Mouse (Mus musculus): ENCODE measurements around the gene Omt2b.

DNA sequence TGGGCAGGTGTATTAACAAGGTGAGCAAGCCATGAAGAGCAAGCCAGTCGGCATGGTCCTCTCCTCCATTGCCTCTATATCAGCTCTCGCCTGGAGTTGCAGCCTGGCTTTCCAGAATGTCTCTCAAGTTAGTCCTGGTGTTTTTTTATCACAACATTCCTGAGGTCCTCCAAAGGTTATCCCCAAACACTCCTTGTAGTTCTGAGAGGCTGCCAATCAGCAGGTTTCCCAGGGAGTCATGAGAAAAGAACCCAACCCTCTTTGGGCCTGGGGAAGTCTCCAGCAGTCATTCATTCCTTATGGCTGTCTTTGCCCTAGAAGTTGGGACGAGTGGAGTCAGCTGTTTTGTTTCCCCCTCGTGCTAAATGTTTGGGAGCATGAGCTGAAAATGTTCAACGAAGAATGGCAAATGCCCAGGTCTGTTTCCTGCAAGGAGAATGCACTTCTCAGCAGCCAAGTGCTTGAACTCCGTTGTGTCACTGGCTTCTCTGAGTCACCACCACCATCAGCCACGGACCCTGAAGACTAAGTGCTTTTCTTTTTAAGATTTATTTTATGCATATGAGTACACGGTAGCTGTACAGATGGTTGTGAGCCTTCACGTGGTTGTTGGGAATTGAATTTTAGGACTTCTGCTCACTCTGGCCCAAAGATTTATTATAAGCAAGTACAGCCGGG, 45.6 kb downstream of the Omt2b start:
- TF ChIP-seq CTCF (IDR thresholded peaks at IDR 0.05; ENCODE audit: insufficient read depth, low read depth, low read length) (no peak), POLR2A (IDR thresholded peaks at IDR 0.05; ENCODE audit: insufficient read depth, low read depth, low read length) (no peak)

All from olfactory bulb, adult 2 months (tissue).